In the genomic region with DNA sequence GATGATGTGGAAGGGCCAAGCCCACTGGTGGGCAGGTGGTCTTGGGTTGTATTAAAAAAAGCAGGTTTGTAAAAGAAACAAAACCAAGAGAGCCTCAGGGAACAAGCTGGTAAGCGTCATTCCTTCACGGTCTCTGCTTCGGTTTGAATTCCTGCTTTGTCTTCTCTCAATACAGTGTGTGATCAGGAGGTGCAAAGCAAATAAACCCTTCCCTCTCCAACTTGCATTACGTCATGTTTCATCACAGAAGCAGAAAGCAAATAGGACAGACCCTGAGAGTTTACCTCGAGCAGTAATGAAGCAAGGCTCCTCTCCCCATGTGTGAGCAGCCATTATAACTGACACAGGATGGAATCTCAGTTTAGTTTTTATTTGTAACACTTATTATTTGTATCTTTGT, we compare ENCODE assay signal across 21 mouse cellular contexts.
DNase-seq lines count a peak whose midpoint lies in the region; ATAC-seq and TF ChIP-seq lines count a peak whose summit lies in the region.
"Had no signal": no experiment of that assay in that cellular context is flagged by ENCODE, and none has a peak within 500 bp of the region (broad histone marks: within the 10 kb centered on the region; RNA-seq: fewer than 3 reads in every experiment).

No protein-coding gene starts in this region.

- no peak for TF ChIP-seq POLR2A in brain, embryonic 14.5 days (IDR thresholded peaks at IDR 0.05; ENCODE audit: borderline replicate concordance, extremely low read depth, insufficient read depth, insufficient read length, poor library complexity, severe bottlenecking)

- no peak for DNase-seq in forebrain, postnatal 0 days
- DNase-seq in lung, embryonic 14.5 days: peak; percentile 4
- no peak for DNase-seq in lung, postnatal 10 days
- peak; percentile 28 for DNase-seq in Muller cell, postnatal 12 days (ENCODE audit: inconsistent ontology term)
- DNase-seq in brain, embryonic 14.5 days (ENCODE audit: low read depth): peak; percentile 46
- no peak for DNase-seq in gastrocnemius, postnatal 4 days (ENCODE audit: low spot score in 2 of 2)
- DNase-seq: adrenal gland, adult 8-10 months; adrenal gland, postnatal 36 days; cerebellum, adult 11 months; cerebellum, adult 8-10 months; cerebellum, postnatal 14 days; gastrocnemius, postnatal 10 days; heart, postnatal 10 days; heart, postnatal 4 days had no signal

- no peak overlapping the region for H3K27ac ChIP-seq in forebrain, embryonic 12.5 days
- no peak overlapping the region for H3K27ac ChIP-seq in forebrain, postnatal 0 days (ENCODE audit: low read depth, low read length)
- no peak overlapping the region for H3K27ac ChIP-seq in lung, embryonic 14.5 days (ENCODE audit: low read depth)
- no peak overlapping the region for H3K27ac ChIP-seq in heart, embryonic 12.5 days (ENCODE audit: poor library complexity, severe bottlenecking)
- H3K27ac ChIP-seq: embryonic facial prominence, embryonic 12.5 days; hindbrain, embryonic 12.5 days had no signal

- H3K27me3 ChIP-seq in forebrain, embryonic 12.5 days: no peaks in the 10 kb centered on the region
- H3K27me3 ChIP-seq in forebrain, postnatal 0 days (ENCODE audit: insufficient read depth, low read length): no peaks in the 10 kb centered on the region
- H3K27me3 ChIP-seq in lung, embryonic 14.5 days (ENCODE audit: insufficient read depth, low read length): no peaks in the 10 kb centered on the region
- no peaks in the 10 kb centered on the region for H3K27me3 ChIP-seq in heart, embryonic 12.5 days (replicated peaks)
- H3K27me3 ChIP-seq: embryonic facial prominence, embryonic 12.5 days; hindbrain, embryonic 12.5 days had no signal

- H3K36me3 ChIP-seq in forebrain, embryonic 12.5 days (replicated peaks): no peaks in the 10 kb centered on the region
- H3K36me3 ChIP-seq in forebrain, postnatal 0 days (ENCODE audit: insufficient read depth): no peaks in the 10 kb centered on the region
- H3K36me3 ChIP-seq in lung, embryonic 14.5 days (ENCODE audit: insufficient read depth): no peaks in the 10 kb centered on the region
- no peaks in the 10 kb centered on the region for H3K36me3 ChIP-seq in heart, embryonic 12.5 days
- H3K36me3 ChIP-seq: embryonic facial prominence, embryonic 12.5 days; hindbrain, embryonic 12.5 days had no signal

- ATAC-seq in forebrain, embryonic 12.5 days (ENCODE audit: low FRiP score): peak; percentile 74; the same call in 1 of the 2 replicates
- no peak for ATAC-seq in forebrain, postnatal 0 days
- peak; percentile 38; the same call in 1 of the 2 replicates for ATAC-seq in lung, embryonic 14.5 days (ENCODE audit: insufficient read depth)
- no peak for ATAC-seq in heart, embryonic 12.5 days (ENCODE audit: insufficient number of reproducible peaks, low FRiP score)
- ATAC-seq: hindbrain, embryonic 16.5 days; inflammation-experienced regulatory T-cells, adult 6 months; intestine, postnatal 0 days had no signal

- H3K9ac ChIP-seq in forebrain, embryonic 12.5 days: no peak overlapping the region
- H3K9ac ChIP-seq in forebrain, postnatal 0 days: no peak overlapping the region
- H3K9ac ChIP-seq in lung, embryonic 14.5 days: no peak overlapping the region
- no peak overlapping the region for H3K9ac ChIP-seq in heart, embryonic 12.5 days
- H3K9ac ChIP-seq: embryonic facial prominence, embryonic 12.5 days; hindbrain, embryonic 12.5 days had no signal

- no peaks in the 10 kb centered on the region for H3K9me3 ChIP-seq in forebrain, embryonic 12.5 days
- H3K9me3 ChIP-seq in forebrain, postnatal 0 days (ENCODE audit: low read length): no peaks in the 10 kb centered on the region
- H3K9me3 ChIP-seq in lung, embryonic 14.5 days (ENCODE audit: low read depth, low read length): no peaks in the 10 kb centered on the region
- no peaks in the 10 kb centered on the region for H3K9me3 ChIP-seq in heart, embryonic 12.5 days (replicated peaks)
- H3K9me3 ChIP-seq: embryonic facial prominence, embryonic 12.5 days; hindbrain, embryonic 12.5 days had no signal

- H3K4me1 ChIP-seq in forebrain, embryonic 12.5 days: no peaks in the 10 kb centered on the region
- no peaks in the 10 kb centered on the region for H3K4me1 ChIP-seq in forebrain, postnatal 0 days (ENCODE audit: insufficient read depth)
- no peaks in the 10 kb centered on the region for H3K4me1 ChIP-seq in lung, embryonic 14.5 days (ENCODE audit: insufficient read depth)
- H3K4me1 ChIP-seq in heart, embryonic 12.5 days (replicated peaks): no peaks in the 10 kb centered on the region
- H3K4me1 ChIP-seq: embryonic facial prominence, embryonic 12.5 days; hindbrain, embryonic 12.5 days had no signal

- WGBS in forebrain, embryonic 12.5 days: 19% methylated on average over 5 of the region's 5 CpGs
- WGBS in forebrain, postnatal 0 days: 18% methylated on average over 5 of the region's 5 CpGs
- WGBS in lung, embryonic 14.5 days: 42% methylated on average over 5 of the region's 5 CpGs
- WGBS in heart, embryonic 12.5 days: 62% methylated on average over 5 of the region's 5 CpGs

- H3K4me3 ChIP-seq in forebrain, embryonic 12.5 days (replicated peaks): no peak overlapping the region
- H3K4me3 ChIP-seq in forebrain, postnatal 0 days (ENCODE audit: low read depth, low read length): no peak overlapping the region
- no peak overlapping the region for H3K4me3 ChIP-seq in lung, embryonic 14.5 days (ENCODE audit: low read depth, low read length)
- no peak overlapping the region for H3K4me3 ChIP-seq in heart, embryonic 12.5 days
- H3K4me3 ChIP-seq: embryonic facial prominence, embryonic 12.5 days; hindbrain, embryonic 12.5 days had no signal

- TF ChIP-seq CTCF in forebrain, postnatal 0 days (IDR thresholded peaks at IDR 0.05; ENCODE audit: low read depth): no peak
- TF ChIP-seq CTCF in lung, embryonic 14.5 days (IDR thresholded peaks at IDR 0.05; ENCODE audit: low read depth): no peak
- TF ChIP-seq CTCF in brain, embryonic 14.5 days (IDR thresholded peaks at IDR 0.05; ENCODE audit: borderline replicate concordance, extremely low read depth, insufficient read depth, insufficient read length): no peak

- no peak overlapping the region for H3K4me2 ChIP-seq in forebrain, embryonic 12.5 days
- no peak overlapping the region for H3K4me2 ChIP-seq in forebrain, postnatal 0 days (ENCODE audit: low read depth)
- H3K4me2 ChIP-seq in lung, embryonic 14.5 days: no peak overlapping the region
- no peak overlapping the region for H3K4me2 ChIP-seq in heart, embryonic 12.5 days
- H3K4me2 ChIP-seq: embryonic facial prominence, embryonic 12.5 days; hindbrain, embryonic 12.5 days had no signal

Comparison
In these comparisons a context has a peak if more than half of its experiments do, and no peak if none do; other contexts are left out.
1. ATAC-seq: peak in forebrain, embryonic 12.5 days (single experiment) and lung, embryonic 14.5 days (single experiment); none in forebrain, postnatal 0 days (single experiment) and heart, embryonic 12.5 days (single experiment).
2. DNase-seq: peak in lung, embryonic 14.5 days (single experiment), Muller cell, postnatal 12 days (single experiment) and brain, embryonic 14.5 days (single experiment); none in forebrain, postnatal 0 days (single experiment), lung, postnatal 10 days (single experiment) and gastrocnemius, postnatal 4 days (0 of 2).